Mouse (Mus musculus) ovary, postnatal 36 days (tissue): Measurements from ENCODE around the gene Ric1.
"Not testable (repeated sequence)": the region's sequence is repeated elsewhere in the genome, so short reads cannot be mapped to it uniquely, and the experiment has no call there.

Experiments used
- DNase-seq: peaks from one replicate; pipeline ENCODE4 v3.0.0; 2022; ENCODE audit warnings: low spot score, mixed read lengths

Gene Ric1

GRCm38 (mm10) chr19:29497874-29498273 is 24.2 kb upstream of the Ric1 start:
- no peak for DNase-seq

GRCm38 (mm10) chr19:29498842-29499456 is 23.1 kb upstream of the Ric1 start:
- no peak for DNase-seq

- no peak for DNase-seq
Measured at GRCm38 (mm10) chr19:29500333-29500732, 21.7 kb upstream of the Ric1 start.

DNA sequence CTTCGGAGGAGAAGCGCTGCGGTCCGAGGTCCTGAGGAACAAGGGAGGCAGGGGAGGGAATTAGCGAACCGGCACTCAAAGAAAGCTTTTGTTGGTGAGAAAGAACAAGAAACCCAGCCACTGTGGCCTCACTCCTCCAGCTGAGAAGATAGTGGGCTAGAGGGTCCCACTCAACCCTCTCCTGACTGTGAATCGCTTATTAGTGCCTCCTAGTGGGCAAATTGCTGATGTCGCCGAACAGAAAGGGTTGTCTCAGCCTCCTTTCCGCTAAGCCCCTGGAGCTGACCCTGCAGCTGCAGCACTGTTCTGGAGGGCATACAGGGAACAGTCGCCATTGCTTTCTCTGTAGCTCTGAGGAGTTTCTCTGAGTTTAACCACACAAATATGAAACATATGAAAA is 21.0 kb upstream of the Ric1 start:
- DNase-seq, result no peak

- peak; percentile 81 for DNase-seq
Measured at GRCm38 (mm10) chr19:29501507-29501906, 20.6 kb upstream of the Ric1 start.

- no peak for DNase-seq
Measured at GRCm38 (mm10) chr19:29504131-29504530, 18.0 kb upstream of the Ric1 start.

- DNase-seq, result no peak
Measured at GRCm38 (mm10) chr19:29505617-29506016, 16.5 kb upstream of the Ric1 start.

GRCm38 (mm10) chr19:29508208-29508607 is 13.9 kb upstream of the Ric1 start:
- no peak for DNase-seq

- no peak for DNase-seq
Measured at GRCm38 (mm10) chr19:29509857-29510256, 12.2 kb upstream of the Ric1 start.

DNA sequence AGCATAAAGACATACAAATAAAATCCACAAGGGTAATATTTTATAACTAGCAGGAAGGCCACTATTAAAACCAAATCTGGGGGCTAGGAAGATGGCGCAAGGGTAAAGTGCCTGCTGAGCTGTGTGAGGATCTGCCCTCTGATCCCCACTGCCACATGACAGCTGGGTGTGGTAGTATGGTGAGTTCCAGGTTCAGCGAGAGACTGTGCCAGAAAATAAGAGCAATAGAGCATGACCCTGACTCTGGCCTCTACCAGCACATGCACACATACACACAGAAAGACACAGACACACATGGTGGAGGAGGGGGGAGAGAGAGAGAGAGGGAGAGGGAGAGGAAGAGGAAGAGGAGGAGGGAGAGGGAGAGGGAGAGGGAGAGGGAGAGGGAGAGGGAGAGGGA is 10.3 kb upstream of the Ric1 start:
- DNase-seq, result no peak

DNA sequence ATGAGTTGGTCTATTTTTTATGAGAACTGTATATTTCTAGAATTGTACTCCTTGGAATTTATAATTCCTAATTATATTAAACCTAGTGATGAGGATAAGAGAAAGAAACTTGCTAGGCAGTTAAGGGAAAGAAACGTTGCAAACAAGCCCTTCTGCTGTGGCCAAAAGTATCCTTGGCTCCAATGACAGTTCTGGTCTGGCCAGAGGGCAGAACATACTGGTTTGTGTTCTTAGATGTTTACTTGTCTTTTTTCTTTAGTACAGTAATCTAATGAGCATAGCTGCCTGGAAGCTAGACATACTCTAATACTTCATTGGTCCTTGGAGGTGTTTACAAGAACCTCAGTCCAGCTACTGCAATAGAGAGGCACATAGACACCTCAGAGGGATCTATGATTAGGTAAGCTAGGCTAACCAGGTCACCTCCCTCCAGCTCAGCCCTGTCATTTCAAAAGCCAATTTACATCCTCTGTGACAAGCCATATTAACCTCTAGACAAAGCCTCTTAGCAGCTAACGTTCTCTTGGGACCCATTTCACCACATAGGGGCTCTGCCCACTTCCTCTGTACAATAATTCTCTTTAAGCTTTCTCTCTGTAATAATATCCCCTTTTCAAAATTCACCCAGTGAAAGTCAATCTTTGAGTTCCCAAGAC is 8.8 kb upstream of the Ric1 start:
- no peak for DNase-seq

GRCm38 (mm10) chr19:29514130-29514529 is 8.0 kb upstream of the Ric1 start:
- no peak for DNase-seq

GRCm38 (mm10) chr19:29515386-29515785 is 6.7 kb upstream of the Ric1 start:
- DNase-seq, result no peak

GRCm38 (mm10) chr19:29515991-29516390 is 6.1 kb upstream of the Ric1 start:
- no peak for DNase-seq

DNA sequence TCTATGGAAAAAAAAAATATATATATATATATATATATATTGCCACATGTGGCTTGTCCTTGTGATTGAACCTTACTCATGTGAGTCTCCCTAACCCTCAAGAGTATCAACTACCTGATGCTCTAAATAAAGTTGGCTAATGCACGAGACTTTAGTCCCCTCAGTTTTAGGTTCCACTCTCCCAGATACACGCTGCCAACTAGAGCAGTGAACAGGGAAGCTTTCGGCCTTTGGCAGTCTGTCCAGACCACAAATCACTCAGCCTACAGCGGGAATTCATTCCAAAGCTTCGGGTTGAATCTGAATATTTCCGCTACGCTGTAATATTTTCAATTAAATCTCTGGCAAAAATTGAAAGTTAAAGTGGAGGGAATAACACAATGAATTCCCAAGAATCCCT is 3.7 kb upstream of the Ric1 start:
- no peak for DNase-seq

DNA sequence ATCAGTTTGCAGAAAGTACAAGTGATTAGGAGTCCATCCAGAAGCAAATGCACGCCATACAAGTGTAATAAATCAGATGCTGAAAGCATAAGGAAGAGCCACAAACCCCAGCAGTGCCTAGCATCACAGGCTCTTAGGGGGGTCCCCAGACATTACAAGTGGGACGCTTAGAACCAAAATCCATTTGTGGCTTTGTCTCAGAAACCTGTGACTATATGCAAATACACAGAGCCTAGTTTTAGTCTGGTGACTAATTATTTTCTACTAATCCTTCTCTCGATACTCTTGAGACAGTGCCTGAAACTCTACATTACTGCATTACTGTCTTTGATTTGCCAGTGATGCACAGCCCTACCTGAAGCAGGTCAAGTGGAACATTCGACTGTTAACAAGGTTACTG is 3.2 kb upstream of the Ric1 start:
- no peak for DNase-seq

DNA sequence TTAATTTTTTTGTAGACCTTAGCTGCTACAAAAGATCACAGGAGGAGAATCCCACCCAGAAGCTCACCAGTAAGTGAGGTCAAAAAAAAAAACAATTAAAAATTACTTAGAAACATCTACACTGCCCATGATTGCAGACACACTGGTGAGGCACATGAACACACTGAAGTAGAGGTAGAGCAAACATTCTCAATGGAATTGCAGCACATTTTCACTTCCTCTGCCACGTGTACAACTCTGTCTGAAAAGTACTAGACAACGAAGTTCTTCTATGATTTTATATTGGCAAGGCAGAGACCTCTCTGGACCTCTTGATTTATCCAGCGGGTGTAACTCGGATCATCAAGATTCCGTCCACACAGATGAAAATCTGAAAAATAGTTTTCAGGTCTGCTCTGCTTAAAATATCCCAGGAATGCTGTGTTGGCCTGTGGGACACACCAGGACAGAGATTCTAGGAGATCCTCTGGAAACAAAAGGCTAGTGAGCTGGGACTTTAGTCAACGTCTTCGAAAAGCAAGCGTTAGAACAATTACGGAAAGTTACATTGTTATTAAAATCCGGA is 1.0 kb upstream of the Ric1 start:
- no peak for DNase-seq

GRCm38 (mm10) chr19:29522445-29523229 is 555 bp downstream of the Ric1 start:
- peak; percentile 62 for DNase-seq

- no peak for DNase-seq
Measured at GRCm38 (mm10) chr19:29523230-29523582, 1.1 kb downstream of the Ric1 start.

- no peak for DNase-seq
Measured at GRCm38 (mm10) chr19:29523701-29524100, 1.6 kb downstream of the Ric1 start.

DNA sequence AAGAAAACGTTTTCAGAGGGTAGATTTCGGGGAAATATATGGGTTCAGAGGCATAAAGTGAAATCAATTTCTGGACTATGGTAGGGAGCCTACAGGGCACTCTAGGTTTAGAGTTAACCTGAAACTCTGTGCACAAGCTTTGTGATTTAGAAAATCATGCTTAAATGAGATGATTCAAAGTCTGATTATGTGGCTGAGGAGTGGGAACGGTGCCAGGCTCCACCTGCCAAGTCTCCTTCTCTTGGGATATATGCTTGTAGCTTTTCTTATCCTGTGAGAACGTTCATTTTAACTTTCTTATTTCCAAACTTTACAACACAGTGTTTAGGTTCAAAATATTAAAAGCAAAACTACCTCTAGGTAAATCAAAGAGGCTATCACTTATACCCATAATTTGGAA is 2.5 kb downstream of the Ric1 start:
- DNase-seq, result no peak

- DNase-seq, result not testable (repeated sequence)
Measured at GRCm38 (mm10) chr19:29525588-29525987, 3.5 kb downstream of the Ric1 start.

DNA sequence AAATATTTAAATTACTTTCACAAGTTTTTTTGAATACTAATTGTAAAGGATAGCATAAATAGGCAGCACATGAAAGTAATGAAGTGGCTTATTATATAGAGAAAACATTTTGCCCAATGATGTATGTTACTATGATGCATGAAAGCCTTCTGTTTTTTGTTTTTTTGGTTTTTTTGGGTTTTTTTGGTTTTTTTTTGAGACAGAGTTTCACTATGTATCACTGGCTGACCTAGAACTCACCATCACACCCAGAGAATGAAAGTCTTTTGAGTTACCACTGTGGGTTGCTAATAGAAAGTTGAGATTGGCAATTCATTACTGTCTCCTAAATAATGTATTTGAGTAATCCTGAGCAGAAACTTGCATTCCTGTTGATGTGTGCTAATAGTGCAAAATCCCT is 4.8 kb downstream of the Ric1 start:
- no peak for DNase-seq
